Mouse (Mus musculus) heart, adult 2 months (tissue): Measurements from ENCODE around the gene Marveld2.

ENCODE experiments used
- CTCF ChIP-seq: fragments of 200-600 bp; IDR thresholded peaks from 2 replicates; pipeline ENCODE4 v1.8.1; 2022; ENCODE audit warnings: antibody characterized with exemption, mild to moderate bottlenecking, moderate library complexity
- POLR2A ChIP-seq: fragments of 200-500 bp; IDR thresholded peaks from 2 replicates; pipeline ENCODE4 v1.6.1; 2011; ENCODE audit warnings: mild to moderate bottlenecking, low read depth, low read length, control low read depth; ENCODE audit not compliant: insufficient read depth

- TF ChIP-seq CTCF (no peak), POLR2A (no peak)
Observed at GRCm38 (mm10) chr13:100658091-100658490, 41.3 kb upstream of the Marveld2 start.
